Mouse (Mus musculus) c-Kit-positive CD71-positive TER-119-positive erythroid progenitor cells, embryonic 14.5 days (primary cell): ENCODE measurements at regions not wholly inside any gene's neighbourhood (a gene's known extent, or its start where the extent isn't known, plus 50 kb on each side); places are given as distances from the start of the nearest gene placed in this dataset.

Experiments
- DNase-seq: peaks from one replicate; pipeline ENCODE4 v3.0.0-alpha.2; 2013; ENCODE audit warnings: low spot score

GRCm38 (mm10) chr1:184536311-184537200 lies 195.9 kb downstream of the Hlx start:
- no peak for DNase-seq

DNA sequence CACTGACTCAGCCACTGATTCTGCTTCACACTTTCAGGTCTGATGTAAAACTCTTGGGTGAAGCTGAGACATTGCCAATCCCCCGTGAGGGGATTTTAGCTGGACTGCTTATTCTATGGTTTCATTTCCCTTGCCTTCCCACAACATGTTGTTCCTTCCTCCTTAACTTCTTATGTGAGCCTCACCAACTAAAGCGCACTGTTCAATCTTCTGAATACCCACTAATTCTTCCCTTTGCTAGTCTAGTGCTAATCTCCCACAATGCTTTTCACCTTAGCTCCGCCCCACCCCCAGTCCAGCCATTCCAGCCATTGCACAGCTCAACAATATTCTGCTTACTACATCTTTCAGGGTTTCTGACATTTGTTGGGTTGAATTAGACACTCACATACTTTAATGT lies 196.7 kb downstream of the Hlx start:
- no peak for DNase-seq

GRCm38 (mm10) chr1:184534511-184534910 lies 197.9 kb downstream of the Hlx start:
- no peak for DNase-seq

GRCm38 (mm10) chr1:184533870-184534269 lies 198.5 kb downstream of the Hlx start:
- DNase-seq, result no peak

- no peak for DNase-seq
Observed at GRCm38 (mm10) chr1:184532488-184533055, 199.8 kb downstream of the Hlx start.

DNA sequence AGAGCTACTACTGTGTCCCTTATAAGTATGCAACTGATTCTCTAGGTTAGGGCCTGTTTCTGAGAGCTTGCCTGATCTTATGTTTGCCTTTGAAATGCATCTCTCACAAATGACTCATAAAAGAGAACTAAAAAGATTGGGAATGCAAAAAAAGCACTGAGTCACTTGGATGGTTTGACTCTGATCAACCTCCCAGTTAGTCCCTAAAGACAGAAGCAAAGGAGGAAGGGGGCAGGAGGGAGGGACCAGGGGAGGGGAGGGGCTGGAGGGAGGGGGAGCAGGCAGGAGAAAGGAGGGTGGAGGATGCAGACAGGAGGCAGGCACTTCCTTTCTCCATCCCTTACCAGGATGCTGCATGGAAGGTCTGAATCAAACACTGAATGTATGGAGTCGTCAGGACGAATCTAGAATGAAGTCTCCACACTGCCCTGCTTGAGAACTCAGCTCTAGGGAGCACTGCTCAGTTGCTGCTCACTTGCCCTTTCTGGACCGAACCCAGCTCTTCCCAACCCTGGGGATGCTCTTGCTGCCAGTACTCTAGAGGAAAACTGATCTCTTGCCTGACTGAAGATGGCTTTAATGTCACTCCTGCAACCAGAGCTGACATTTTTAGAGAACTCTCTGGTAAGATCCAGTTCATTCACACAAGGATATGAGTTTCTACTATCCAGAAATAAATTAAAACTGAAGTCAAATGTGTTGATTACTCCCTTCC lies 201.7 kb downstream of the Hlx start:
- no peak for DNase-seq

DNA sequence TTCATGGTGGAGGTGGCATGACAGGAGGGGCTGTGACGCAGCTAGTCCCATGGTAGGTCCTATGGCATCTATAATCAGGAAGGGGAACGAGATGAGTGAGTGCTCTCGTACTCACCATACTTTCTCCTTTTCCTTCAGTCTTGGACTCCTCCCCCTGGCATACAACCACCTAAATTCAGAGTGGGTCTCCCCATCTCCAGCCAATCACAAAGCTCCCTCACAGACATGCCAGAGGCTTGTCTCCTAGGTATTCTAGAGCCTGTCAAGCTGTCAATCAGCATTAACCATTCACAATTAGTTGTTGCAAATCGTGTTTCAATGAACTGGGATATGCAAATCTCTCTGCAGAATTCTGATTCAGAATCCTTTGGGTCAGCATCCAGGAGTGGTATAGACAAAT lies 206.7 kb downstream of the Hlx start:
- DNase-seq, result no peak

DNA sequence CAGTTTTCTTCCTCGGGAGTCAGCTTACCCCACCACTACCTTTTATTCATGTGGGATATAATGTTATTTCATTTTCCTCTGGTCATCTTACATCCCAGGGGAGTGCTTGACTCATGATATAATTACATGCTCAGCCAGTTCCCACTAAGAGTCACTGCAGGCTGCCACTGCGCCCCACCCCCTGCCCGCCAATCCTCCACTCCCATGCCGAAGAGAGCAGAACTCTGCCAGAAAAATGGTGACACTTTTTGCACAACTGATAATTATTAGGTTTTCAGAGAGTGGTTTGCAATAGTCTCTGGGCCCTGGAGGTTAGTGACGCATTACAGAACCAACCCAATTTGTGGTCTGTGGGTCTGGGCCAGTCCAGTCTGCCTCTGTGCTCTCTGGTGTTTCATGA lies 212.9 kb downstream of the Hlx start:
- DNase-seq, result no peak

GRCm38 (mm10) chr1:184504663-184505062 lies 227.8 kb downstream of the Hlx start:
- DNase-seq, result no peak

GRCm38 (mm10) chr1:184503827-184504355 lies 228.5 kb downstream of the Hlx start:
- no peak for DNase-seq

- DNase-seq, result no peak
Observed at GRCm38 (mm10) chr1:184500702-184501101, 231.7 kb downstream of the Hlx start.

DNA sequence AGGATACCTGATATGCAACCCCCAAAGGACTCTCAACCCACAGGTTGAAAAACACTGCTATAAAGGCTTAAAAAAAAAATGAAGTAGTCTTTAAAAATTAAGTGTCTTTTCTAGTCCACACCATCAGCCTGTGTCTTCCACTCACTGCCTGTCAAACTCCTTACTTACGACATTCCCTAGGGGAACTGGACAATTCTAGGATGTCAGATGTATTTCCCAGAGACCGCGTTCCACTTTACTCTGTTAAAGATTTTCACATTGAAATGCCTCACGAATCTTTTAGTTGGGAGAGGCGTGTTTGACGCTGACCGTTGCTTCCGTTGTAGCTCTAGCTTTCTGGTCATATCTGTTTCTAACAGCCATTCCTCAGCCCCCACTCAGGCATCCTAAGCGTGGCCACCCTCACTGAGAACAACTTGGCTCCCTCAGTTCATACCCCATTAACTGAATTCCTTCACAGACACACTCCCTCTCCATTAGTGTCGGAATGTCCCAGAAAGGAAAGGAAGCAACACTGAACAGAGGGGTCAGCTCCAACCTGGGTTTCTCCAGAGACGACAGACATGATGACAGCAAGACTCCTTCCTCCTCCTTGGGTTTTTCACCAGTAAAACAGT lies 233.4 kb downstream of the Hlx start:
- no peak for DNase-seq

GRCm38 (mm10) chr1:184497007-184497406 lies 235.4 kb downstream of the Hlx start:
- DNase-seq, result no peak

DNA sequence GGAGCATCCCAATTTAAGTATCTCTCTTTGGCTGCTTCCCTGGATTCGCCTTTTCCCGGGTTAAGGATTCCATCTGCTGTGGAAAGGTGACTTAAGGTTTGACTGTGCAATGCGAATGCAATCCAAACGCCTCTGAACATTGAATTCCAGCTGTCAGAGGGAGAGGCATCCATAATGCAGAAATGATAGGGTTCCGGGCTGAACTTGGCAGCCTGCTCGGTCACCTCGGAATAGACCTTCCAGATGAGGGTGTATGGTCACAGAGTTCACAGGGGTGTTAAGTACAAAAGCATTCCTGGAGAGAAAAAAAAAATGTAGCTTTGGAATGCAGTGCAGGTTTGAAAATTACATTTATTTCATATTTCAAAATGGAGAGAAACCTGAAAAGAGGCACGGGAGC lies 238.6 kb downstream of the Hlx start:
- no peak for DNase-seq

DNA sequence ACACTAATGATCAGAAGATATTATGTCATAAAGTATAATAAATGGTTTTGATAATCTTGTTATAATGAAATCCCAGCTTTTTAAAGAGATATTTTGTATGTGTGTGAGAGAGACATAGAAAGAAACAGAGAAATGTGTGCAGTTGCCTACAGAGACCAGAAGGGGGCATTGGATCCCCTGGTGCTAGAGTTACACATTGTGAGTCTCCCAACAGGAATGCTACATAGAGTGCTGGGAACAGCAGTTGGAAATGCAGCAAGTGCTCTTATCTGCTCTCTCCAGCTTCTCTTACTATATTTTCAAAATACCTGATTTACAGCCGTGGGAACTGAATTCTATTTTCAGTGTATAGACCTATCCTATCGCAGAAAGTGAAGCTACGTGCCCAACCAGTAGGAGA lies 240.3 kb downstream of the Hlx start:
- peak; percentile 8 for DNase-seq

DNA sequence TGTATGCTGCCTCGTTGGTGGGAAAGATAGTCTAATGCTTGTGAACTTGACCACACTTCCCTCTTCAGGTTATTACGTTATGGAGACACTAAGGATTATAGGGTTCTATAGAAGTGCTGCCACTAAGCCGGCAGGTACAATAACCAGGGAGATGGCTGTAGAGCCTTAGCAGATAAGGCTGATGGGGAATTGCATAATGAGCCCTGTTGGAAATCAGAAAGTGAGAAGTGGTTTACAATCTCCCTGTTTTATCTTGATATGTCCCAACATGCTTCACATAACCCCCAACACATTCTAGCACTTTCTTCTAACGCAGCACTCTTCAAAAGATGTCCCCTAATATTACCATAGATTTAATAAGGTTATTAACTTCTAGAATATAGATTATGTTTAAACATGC lies 241.2 kb downstream of the Hlx start:
- no peak for DNase-seq

DNA sequence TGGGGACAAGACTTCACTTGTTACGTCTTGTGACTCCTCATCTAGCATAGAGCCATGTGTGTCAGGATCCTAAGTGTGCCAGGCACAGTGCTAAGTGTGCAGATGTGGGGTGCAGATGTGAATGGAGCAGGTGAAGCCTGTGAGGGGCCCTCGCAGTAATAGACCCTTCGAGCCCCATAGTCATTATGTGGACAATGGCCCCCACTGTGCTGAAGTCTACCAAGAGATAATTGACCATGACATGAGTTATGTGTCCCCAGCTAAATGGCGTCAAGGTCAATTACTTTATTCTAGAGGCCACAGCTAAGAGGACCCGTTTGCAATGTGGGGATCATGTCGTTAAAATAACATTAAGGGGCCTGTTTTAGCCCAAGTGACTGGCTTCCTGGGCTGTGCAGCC lies 245.0 kb downstream of the Hlx start:
- DNase-seq, result no peak

- DNase-seq, result no peak
Observed at GRCm38 (mm10) chr1:184484801-184485200, 247.6 kb downstream of the Hlx start.

- DNase-seq, result no peak
Observed at GRCm38 (mm10) chr1:184483371-184483770, 249.0 kb downstream of the Hlx start.

GRCm38 (mm10) chr1:184482026-184482425 lies 250.4 kb downstream of the Hlx start:
- no peak for DNase-seq

GRCm38 (mm10) chr1:184480571-184481220 lies 251.7 kb downstream of the Hlx start:
- no peak for DNase-seq

GRCm38 (mm10) chr1:184478006-184478405 lies 254.4 kb downstream of the Hlx start:
- DNase-seq, result no peak
